Mouse (Mus musculus) myocyte (in vitro differentiated cells): ENCODE results near the gene AW551984. TPM values are rescaled to one million over a fixed set of nuclear protein-coding genes. Genes with fewer than 3 reads are reported as not detected.

ENCODE experiments used
- H3K27me3 ChIP-seq: one replicate; pipeline ENCODE4 v1.6.1; 2011; ENCODE audit not compliant: control insufficient read depth, insufficient read depth, insufficient read length
- H3K36me3 ChIP-seq: one replicate; pipeline ENCODE4 v1.6.1; 2011; ENCODE audit not compliant: control insufficient read depth, insufficient read depth
- H3K4me2 ChIP-seq: one replicate; pipeline ENCODE4 v1.6.1; 2011; ENCODE audit warnings: low read depth, control low read depth
- H3K4me3 ChIP-seq: one replicate; pipeline ENCODE4 v1.5.1; 2011; ENCODE audit warnings: mild to moderate bottlenecking, control low read depth, moderate library complexity
- H3K79me2 ChIP-seq: one replicate; pipeline ENCODE4 v1.6.1; 2011; ENCODE audit not compliant: control insufficient read depth, insufficient read depth
- H3ac ChIP-seq: one replicate; pipeline ENCODE4 v1.6.1; 2011; ENCODE audit not compliant: control insufficient read depth, insufficient read length
- CEBPB ChIP-seq: IDR thresholded peaks from 2 replicates; pipeline ENCODE4 v1.6.1; 2011; ENCODE audit warnings: mild to moderate bottlenecking, moderate library complexity; ENCODE audit not compliant: poor library complexity, insufficient read depth, severe bottlenecking
- E2F4 ChIP-seq: IDR thresholded peaks from one replicate; pipeline ENCODE4 v1.6.1; 2011; ENCODE audit warnings: mild to moderate bottlenecking, control low read depth, moderate library complexity; ENCODE audit not compliant: insufficient read depth
- MAX ChIP-seq: IDR thresholded peaks from one replicate; pipeline ENCODE4 v1.6.1; 2011; ENCODE audit warnings: low read depth, mild to moderate bottlenecking, control low read depth
- MYOD1 ChIP-seq, 3 experiments: IDR thresholded peaks; one replicate each; pipeline ENCODE4 v1.6.1; 2011; ENCODE audit warnings: control low read depth in 2 of 3, low read depth in 2 of 3, mild to moderate bottlenecking in 2 of 3, moderate library complexity in 1 of 3; ENCODE audit not compliant: insufficient read length in 2 of 3, control insufficient read depth in 1 of 3
- MYOG ChIP-seq, 3 experiments: IDR thresholded peaks; one replicate each; pipeline ENCODE4 v1.6.1; 2011; ENCODE audit warnings: control low read depth in 2 of 3, low read depth in 2 of 3, mild to moderate bottlenecking in 2 of 3; ENCODE audit not compliant: insufficient read length in 2 of 3, control insufficient read depth in 1 of 3, insufficient read depth in 1 of 3
- POLR2A ChIP-seq: IDR thresholded peaks from one replicate; pipeline ENCODE4 v1.6.1; 2011; ENCODE audit warnings: low read depth, mild to moderate bottlenecking, control low read depth, moderate library complexity; ENCODE audit not compliant: insufficient read length
- POLR2AphosphoS2 ChIP-seq: IDR thresholded peaks from one replicate; pipeline ENCODE4 v1.6.1; 2011; ENCODE audit warnings: low read depth, control low read depth; ENCODE audit not compliant: insufficient read length
- REST ChIP-seq: IDR thresholded peaks from one replicate; pipeline ENCODE4 v1.6.1; 2011; ENCODE audit warnings: mild to moderate bottlenecking, control low read depth, moderate library complexity; ENCODE audit not compliant: insufficient read depth, insufficient read length
- SRF ChIP-seq: IDR thresholded peaks from one replicate; pipeline ENCODE4 v1.6.1; 2011; ENCODE audit warnings: low read depth; ENCODE audit not compliant: control insufficient read depth, insufficient read length
- TCF12 ChIP-seq: IDR thresholded peaks from one replicate; pipeline ENCODE4 v1.6.1; 2011; ENCODE audit warnings: mild to moderate bottlenecking, control low read depth; ENCODE audit not compliant: poor library complexity, insufficient read depth, severe bottlenecking
- TCF3 ChIP-seq: IDR thresholded peaks from one replicate; pipeline ENCODE4 v1.6.1; 2011; ENCODE audit warnings: low read depth, control low read depth; ENCODE audit not compliant: insufficient read length
- USF1 ChIP-seq: IDR thresholded peaks from one replicate; pipeline ENCODE4 v1.6.1; 2011; ENCODE audit warnings: low read depth, mild to moderate bottlenecking, control low read depth, moderate library complexity
- polyA plus RNA-seq: library from polyadenylated mRNA; unstranded; fragments of >200 nt; fragmentation: generic; extraction: Trizol; gene quantifications from one replicate; pipeline ENCODE4 v1.2.1, GENCODE M21; 2012; ENCODE audit warnings: missing spikeins

The AW551984 gene
- polyA plus RNA-seq, 1 experiment, result 0.01 TPM

GRCm38 (mm10) chr9:39624711-39625110 lies 20.5 kb upstream of the AW551984 start:
- Histone ChIP-seq H3K79me2 (no peaks in the 10 kb centered on the region), H3K36me3 (no peaks in the 10 kb centered on the region), H3K27me3 (no peaks in the 10 kb centered on the region), H3ac (no peak overlapping the region), H3K4me2 (no peak overlapping the region), H3K4me3 (no peak overlapping the region)
- TF ChIP-seq MYOG (IDR thresholded peaks at IDR 0.05; ENCODE audit: control insufficient read depth in 1 of 3, insufficient read depth in 1 of 3, insufficient read length in 2 of 3, low read depth in 2 of 3), result no peak
- TF ChIP-seq SRF, result no peak
- TF ChIP-seq USF1, result no peak
- TF ChIP-seq TCF3, result no peak
- no peak for TF ChIP-seq TCF12
- TF ChIP-seq CEBPB, result no peak
- TF ChIP-seq POLR2AphosphoS2, result no peak
- no peak for TF ChIP-seq MAX
- no peak for TF ChIP-seq MYOD1 (IDR thresholded peaks at IDR 0.05; ENCODE audit: control insufficient read depth in 1 of 3, insufficient read length in 2 of 3, low read depth in 2 of 3)
- TF ChIP-seq E2F4, result no peak

DNA sequence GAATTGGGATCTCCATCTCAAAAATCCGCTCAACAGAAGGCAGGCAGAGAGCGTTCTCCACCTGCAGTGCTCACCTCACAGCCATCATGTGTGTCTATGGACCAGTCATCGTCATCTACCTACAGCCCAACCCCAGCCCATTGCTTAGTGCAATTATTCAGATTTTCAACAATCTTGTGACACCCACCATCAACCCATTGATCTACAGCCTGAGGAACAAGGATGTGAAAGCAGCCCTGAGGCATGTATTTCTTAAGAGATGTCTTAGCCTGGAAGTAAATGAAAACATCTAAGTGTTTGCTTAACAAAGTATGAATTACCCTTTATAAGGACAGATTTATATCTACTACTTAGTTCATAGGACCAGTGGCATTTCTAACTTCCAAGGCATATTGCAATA lies 19.6 kb upstream of the AW551984 start:
- Histone ChIP-seq H3ac (no peak overlapping the region), H3K27me3 (no peaks in the 10 kb centered on the region), H3K79me2 (no peaks in the 10 kb centered on the region), H3K4me3 (no peak overlapping the region), H3K4me2 (no peak overlapping the region), H3K36me3 (no peaks in the 10 kb centered on the region)
- TF ChIP-seq MAX, result no peak
- no peak for TF ChIP-seq MYOG (IDR thresholded peaks at IDR 0.05; ENCODE audit: control insufficient read depth in 1 of 3, insufficient read depth in 1 of 3, insufficient read length in 2 of 3, low read depth in 2 of 3)
- no peak for TF ChIP-seq REST
- no peak for TF ChIP-seq TCF3
- TF ChIP-seq E2F4, result no peak
- TF ChIP-seq CEBPB, result no peak

- no peak within 1 kb of the TSS for H3K4me3 ChIP-seq
- no peak within 1 kb of the TSS for H3ac ChIP-seq
- no peaks in the 10 kb centered on the region for H3K79me2 ChIP-seq
- H3K36me3 ChIP-seq, result no peaks in the 10 kb centered on the region
- H3K4me2 ChIP-seq, result no peak within 1 kb of the TSS
- TF ChIP-seq CEBPB (no peak), MYOG (IDR thresholded peaks at IDR 0.05; ENCODE audit: control insufficient read depth in 1 of 3, insufficient read depth in 1 of 3, insufficient read length in 2 of 3, low read depth in 2 of 3) (no peak), MAX (no peak), USF1 (no peak), E2F4 (no peak), POLR2AphosphoS2 (no peak), TCF3 (no peak), TCF12 (no peak), POLR2A (no peak), MYOD1 (IDR thresholded peaks at IDR 0.05; ENCODE audit: control insufficient read depth in 1 of 3, insufficient read length in 2 of 3, low read depth in 2 of 3) (no peak), SRF (no peak), REST (no peak)
- H3K27me3 ChIP-seq, result no peaks in the 10 kb centered on the region
Observed at GRCm38 (mm10) chr9:39621073-39621472, 16.9 kb upstream of the AW551984 start, which contains the start of gene Olfr960. Gene Olfr960 (plus strand): TSS chr9:39621373.

GRCm38 (mm10) chr9:39611953-39612352 lies 7.8 kb upstream of the AW551984 start:
- no peaks in the 10 kb centered on the region for H3K79me2 ChIP-seq
- H3K4me2 ChIP-seq, result no peak overlapping the region
- no peaks in the 10 kb centered on the region for H3K27me3 ChIP-seq
- H3K4me3 ChIP-seq, result no peak overlapping the region
- no peak for TF ChIP-seq E2F4
- no peak overlapping the region for H3ac ChIP-seq
- no peaks in the 10 kb centered on the region for H3K36me3 ChIP-seq

GRCm38 (mm10) chr9:39610355-39610754 lies 6.2 kb upstream of the AW551984 start, which contains the start of gene Olfr148:
Gene Olfr148 (plus strand): TSS chr9:39610655.
- TF ChIP-seq MYOG (IDR thresholded peaks at IDR 0.05; ENCODE audit: control insufficient read depth in 1 of 3, insufficient read depth in 1 of 3, insufficient read length in 2 of 3, low read depth in 2 of 3), result no peak
- no peak for TF ChIP-seq SRF
- no peak for TF ChIP-seq CEBPB
- no peak for TF ChIP-seq MYOD1 (IDR thresholded peaks at IDR 0.05; ENCODE audit: control insufficient read depth in 1 of 3, insufficient read length in 2 of 3, low read depth in 2 of 3)
- no peak for TF ChIP-seq USF1
- Histone ChIP-seq H3K4me2 (no peak within 1 kb of the TSS), H3ac (no peak within 1 kb of the TSS), H3K4me3 (no peak within 1 kb of the TSS), H3K36me3 (no peaks in the 10 kb centered on the region), H3K79me2 (no peaks in the 10 kb centered on the region), H3K27me3 (no peaks in the 10 kb centered on the region)
